Mouse (Mus musculus): ENCODE measurements around the gene Ccr3. TPM values are rescaled to one million over a fixed set of nuclear protein-coding genes. Genes with fewer than 3 reads are reported as not detected.
"Not testable (repeated sequence)": the region's sequence is repeated elsewhere in the genome, so short reads cannot be mapped to it uniquely, and the experiment has no call there.

Ccr3 gene
- total RNA-seq, 2 experiments from 2014 or later: 0.10 TPM; not detected in 1

- intact Hi-C loops (cut with DNase I): no loop called here
- DNase-seq (ENCODE audit: extremely low spot score in 1 of 2, low spot score in 2 of 2): peak; percentile 45 to 86
These were observed 15.9 kb downstream of the Ccr3 start for GRCm38 (mm10) chr9:124037707-124038106.

GRCm38 (mm10) chr9:124038158-124038582 lies 16.4 kb downstream of the Ccr3 start:
- intact Hi-C loops (cut with DNase I): no loop called here

GRCm38 (mm10) chr9:124038949-124039348 lies 17.2 kb downstream of the Ccr3 start:
- intact Hi-C loops (cut with DNase I): no loop called here

More at GRCm38 (mm10) chr9:124038158-124038582, 16.4 kb downstream of the Ccr3 start:
- no peak for DNase-seq (ENCODE audit: extremely low spot score in 1 of 2, low spot score in 2 of 2)

GRCm38 (mm10) chr9:124040932-124041331 lies 19.2 kb downstream of the Ccr3 start:
- intact Hi-C loops (cut with DNase I): no loop called here
- DNase-seq (ENCODE audit: extremely low spot score in 1 of 2, low spot score in 2 of 2): no peak

More at GRCm38 (mm10) chr9:124038949-124039348, 17.2 kb downstream of the Ccr3 start:
- no peak for DNase-seq (ENCODE audit: extremely low spot score in 1 of 2, low spot score in 2 of 2)

- intact Hi-C loops (cut with DNase I): no loop called here
- no peak for DNase-seq (ENCODE audit: extremely low spot score in 1 of 2, low spot score in 2 of 2)
These were observed 31.8 kb downstream of the Ccr3 start for GRCm38 (mm10) chr9:124053532-124053931.

GRCm38 (mm10) chr9:124056158-124056709 lies 34.5 kb downstream of the Ccr3 start:
- no peak for DNase-seq (ENCODE audit: extremely low spot score in 1 of 2, low spot score in 2 of 2)
- intact Hi-C loops (cut with DNase I): no loop called here

- intact Hi-C loops (cut with DNase I): no loop called here
- no peak for DNase-seq (ENCODE audit: extremely low spot score in 1 of 2, low spot score in 2 of 2)
These were observed 38.0 kb downstream of the Ccr3 start for GRCm38 (mm10) chr9:124059660-124060352.

- intact Hi-C loops (cut with DNase I); DNase-seq (ENCODE audit: extremely low spot score in 1 of 2, low spot score in 2 of 2): not testable (repeated sequence)
These were observed 40.0 kb downstream of the Ccr3 start for GRCm38 (mm10) chr9:124061474-124062432.

- no peak for DNase-seq (ENCODE audit: extremely low spot score in 1 of 2, low spot score in 2 of 2)
- intact Hi-C loops (cut with DNase I): no loop called here
These were observed 44.9 kb downstream of the Ccr3 start for GRCm38 (mm10) chr9:124066572-124067103.

- intact Hi-C loops (cut with DNase I): no loop called here
These were observed 46.6 kb downstream of the Ccr3 start for GRCm38 (mm10) chr9:124068098-124069058.

GRCm38 (mm10) chr9:124071506-124071905 lies 49.7 kb downstream of the Ccr3 start:
- DNase-seq (ENCODE audit: extremely low spot score in 1 of 2, low spot score in 2 of 2): peak in 1 of 2 experiments; percentile 5

More at GRCm38 (mm10) chr9:124068098-124069058, 46.6 kb downstream of the Ccr3 start:
- no peak for DNase-seq (ENCODE audit: extremely low spot score in 1 of 2, low spot score in 2 of 2)

GRCm38 (mm10) chr9:124079803-124080202 lies 58.0 kb downstream of the Ccr3 start:
- intact Hi-C loops (cut with DNase I): no loop called here
- no peak for DNase-seq (ENCODE audit: extremely low spot score in 1 of 2, low spot score in 2 of 2)

More at GRCm38 (mm10) chr9:124071506-124071905, 49.7 kb downstream of the Ccr3 start:
- intact Hi-C loops (cut with DNase I): no loop called here

GRCm38 (mm10) chr9:124080471-124080870 lies 58.7 kb downstream of the Ccr3 start:
- intact Hi-C loops (cut with DNase I): not testable (repeated sequence)

More at GRCm38 (mm10) chr9:124080471-124080870, 58.7 kb downstream of the Ccr3 start:
- not testable (repeated sequence) for DNase-seq (ENCODE audit: extremely low spot score in 1 of 2, low spot score in 2 of 2)

Other genes starting within 250 kb of the Ccr3 start
- not detected for gene Cxcr6, start 215.5 kb upstream of the Ccr3 start, total RNA-seq (2021)
- gene Fyco1, start 170.1 kb upstream of the Ccr3 start, total RNA-seq (2021): 10 to 100 TPM; 20.5 to 21.1 TPM
- gene Xcr1, start 159.9 kb upstream of the Ccr3 start, total RNA-seq (2021): not detected
- 1 to 10 TPM; 1.2 to 1.9 TPM for gene Ccr1, start 53.3 kb upstream of the Ccr3 start, total RNA-seq (2021)
- not detected for gene Ccr1l1, start 43.6 kb upstream of the Ccr3 start, total RNA-seq (2021)
- gene Ccr2, start 80.0 kb downstream of the Ccr3 start, total RNA-seq (2021): under 1 TPM; 0.06 to 0.24 TPM
- 1 to 10 TPM; 6.0 to 7.4 TPM for gene Ccr5, start 99.6 kb downstream of the Ccr3 start, total RNA-seq (2021)